Mouse (Mus musculus) lung, adult 2 months (tissue): ENCODE data around the gene Tmem89.

ENCODE experiments used
- CTCF ChIP-seq: fragments of 200-500 bp; IDR thresholded peaks from 2 replicates; pipeline ENCODE4 v1.5.1; 2011; ENCODE audit warnings: mild to moderate bottlenecking, low read length, control low read depth; ENCODE audit not compliant: insufficient read depth
- POLR2A ChIP-seq: fragments of 200-500 bp; IDR thresholded peaks from 2 replicates; pipeline ENCODE4 v1.6.1; 2011; ENCODE audit warnings: low read depth, mild to moderate bottlenecking, control low read depth, low read length, borderline replicate concordance; ENCODE audit errors: extremely low read depth

DNA sequence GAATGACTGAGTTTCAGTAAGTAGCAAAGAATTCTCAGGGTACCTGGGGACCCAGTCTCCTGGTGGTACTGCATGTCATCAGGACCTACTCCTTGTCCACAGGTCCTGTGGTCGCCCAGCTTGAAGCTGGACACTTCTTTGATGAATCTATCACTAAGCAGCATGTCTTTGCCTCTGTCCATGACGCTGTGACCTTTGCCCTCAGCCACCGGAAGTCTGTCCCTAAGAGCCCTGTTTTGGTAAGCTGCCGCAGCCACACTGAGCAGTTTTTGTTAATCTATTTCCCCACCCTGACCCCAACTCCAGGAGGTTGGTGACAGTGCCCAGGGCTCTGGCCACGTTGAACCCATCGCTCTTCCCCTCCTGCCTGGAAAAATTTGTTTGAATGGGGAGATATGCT, 2.1 kb upstream of the Tmem89 start:
- TF ChIP-seq CTCF (no peak), POLR2A (no peak)
